Mouse (Mus musculus): ENCODE results near the gene Tesc. TPM values are rescaled to one million over a fixed set of nuclear protein-coding genes. Genes with fewer than 3 reads are reported as not detected.

Tesc gene
- polyA plus RNA-seq, 1 experiment from 2014 or later = 3.3 TPM

DNA sequence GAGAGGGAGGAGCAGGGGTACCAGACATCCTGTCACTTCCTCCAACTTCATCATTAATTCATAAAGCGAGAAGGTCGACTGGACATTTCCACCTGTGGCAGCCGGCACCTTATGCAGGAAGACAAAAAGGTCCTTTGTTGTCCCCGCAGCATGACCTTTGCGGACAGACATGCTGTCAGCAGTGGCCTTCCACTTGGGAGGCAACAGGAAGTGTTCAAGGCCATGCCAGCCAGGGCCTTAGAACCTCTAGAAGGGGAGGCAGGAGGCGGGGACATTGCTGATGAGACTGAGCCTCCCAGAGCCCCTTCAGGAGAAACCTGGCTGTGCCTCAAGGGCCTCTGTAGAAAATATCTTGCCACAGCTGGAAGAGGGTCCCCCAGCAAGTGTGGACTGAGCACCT is 6.2 kb downstream of the Tesc start:
- Histone ChIP-seq H3K9ac (no peak overlapping the region), H3K27me3 (replicated peaks) (peaks cover 9% of the 10 kb centered on the region), H3K4me1 (replicated peaks) (peaks cover 13% of the 10 kb centered on the region), H3K4me3 (replicated peaks) (no peak overlapping the region), H3K9me3 (no peaks in the 10 kb centered on the region), H3K27ac (no peak overlapping the region), H3K36me3 (no peaks in the 10 kb centered on the region), H3K4me2 (replicated peaks) (no peak overlapping the region)
- WGBS = 50% methylated on average over 6 of the region's 6 CpGs
- no peak for ATAC-seq

DNA sequence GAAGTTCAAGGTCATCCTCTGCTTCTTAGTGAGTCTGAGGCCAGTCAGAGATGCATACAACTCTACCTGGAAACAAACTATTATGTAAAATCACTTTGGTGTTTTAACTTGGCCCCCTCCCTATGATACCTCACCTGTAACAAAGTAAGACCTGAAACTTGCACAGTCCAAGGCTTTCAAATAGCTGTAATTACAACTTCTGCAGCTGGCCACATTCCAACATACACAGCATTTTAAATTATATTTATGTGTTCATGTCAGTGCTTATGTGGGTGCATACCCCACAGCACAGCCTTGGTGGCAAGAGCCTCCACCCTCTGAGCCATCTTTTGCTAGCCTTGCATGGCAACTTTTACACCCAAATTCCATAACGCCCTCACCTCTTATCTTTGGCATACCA is 7.1 kb downstream of the Tesc start:
- Histone ChIP-seq H3K4me2 (replicated peaks) (no peak overlapping the region), H3K9me3 (no peaks in the 10 kb centered on the region), H3K36me3 (no peaks in the 10 kb centered on the region), H3K27ac (no peak overlapping the region), H3K9ac (no peak overlapping the region), H3K27me3 (replicated peaks) (no peaks in the 10 kb centered on the region; the same call in 1 of the 2 replicates), H3K4me1 (replicated peaks) (0 out of 2 replicates have a peak, but pooled peaks cover 6% of the 10 kb centered on the region), H3K4me3 (replicated peaks) (no peak overlapping the region)
- no peak for ATAC-seq
- 85% methylated on average over 1 of the region's 1 CpGs for WGBS

DNA sequence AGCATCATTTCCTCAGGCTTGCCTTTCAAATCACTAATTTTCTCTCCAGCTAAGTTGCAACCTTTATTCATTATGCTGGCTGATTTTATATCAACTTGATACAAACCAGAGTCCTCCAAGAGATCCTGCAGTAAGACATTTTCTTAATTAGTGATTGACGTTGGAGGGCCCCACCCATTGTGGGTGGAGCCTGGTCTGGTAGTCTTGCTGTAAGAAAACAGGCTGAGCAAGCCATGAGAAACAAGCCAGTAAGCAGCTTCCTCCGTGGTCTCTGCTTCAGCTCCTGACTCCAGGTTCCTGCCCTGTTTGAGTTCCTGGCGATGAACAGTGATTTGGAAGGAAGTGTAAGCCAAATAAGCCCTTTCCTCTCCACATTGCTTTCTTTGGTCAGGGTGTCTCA is 8.2 kb downstream of the Tesc start:
- no peak overlapping the region for H3K27ac ChIP-seq
- 51% methylated on average over 3 of the region's 3 CpGs for WGBS
- no peaks in the 10 kb centered on the region for H3K9me3 ChIP-seq
- H3K4me1 ChIP-seq (replicated peaks) = 0 out of 2 replicates have a peak, but pooled peaks cover 6% of the 10 kb centered on the region
- H3K36me3 ChIP-seq = no peaks in the 10 kb centered on the region
- no peaks in the 10 kb centered on the region for H3K27me3 ChIP-seq (replicated peaks)
- H3K4me3 ChIP-seq (replicated peaks) = no peak overlapping the region
- no peak for ATAC-seq
- H3K4me2 ChIP-seq (replicated peaks) = no peak overlapping the region
- H3K9ac ChIP-seq = no peak overlapping the region

DNA sequence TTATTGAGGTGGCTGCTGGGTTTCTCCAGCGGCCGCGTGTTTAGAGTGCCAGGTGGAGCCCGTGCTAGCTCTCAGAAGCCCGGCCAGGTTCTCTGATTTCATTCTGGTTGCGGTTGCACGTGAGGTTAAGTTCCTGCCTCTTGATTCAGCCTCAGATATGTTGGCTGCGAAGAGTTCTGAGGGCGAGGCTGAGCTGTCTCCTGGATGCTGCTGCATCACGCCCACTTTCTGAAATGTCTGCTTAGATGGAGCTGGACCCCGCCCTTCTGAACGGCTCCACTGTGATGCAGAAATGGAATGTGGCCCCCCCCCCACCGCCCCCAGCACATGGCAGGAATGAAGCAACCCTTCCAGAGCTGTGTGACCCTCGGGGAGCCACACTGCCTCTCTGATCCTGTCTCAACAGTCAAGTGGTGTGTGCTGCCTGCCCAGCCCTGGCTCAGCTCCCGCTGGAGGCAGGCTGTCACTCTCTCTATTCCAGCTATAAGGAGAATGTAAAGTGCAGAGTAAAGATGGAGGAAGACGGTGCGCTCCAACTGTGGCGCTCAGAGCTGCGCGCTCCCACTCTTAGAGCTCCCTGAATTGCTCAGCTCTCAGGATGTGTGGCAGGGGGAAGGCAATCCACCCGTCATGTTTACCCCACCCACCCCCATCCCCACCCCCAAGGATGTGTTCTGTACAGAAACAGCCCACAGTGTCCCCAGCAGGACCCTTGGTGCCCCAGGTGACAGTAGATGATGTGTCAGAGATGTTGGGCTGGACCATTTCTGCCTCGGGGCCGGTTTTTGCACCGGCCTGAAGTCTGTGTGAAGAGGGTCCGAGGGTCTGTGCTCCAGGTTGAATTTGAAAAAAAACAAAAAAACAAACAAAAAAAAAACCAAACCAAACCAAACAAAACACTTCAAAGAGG is 9.6 kb downstream of the Tesc start:
- Histone ChIP-seq H3K9ac (no peak overlapping the region), H3K4me3 (replicated peaks) (no peak overlapping the region), H3K27me3 (replicated peaks) (no peaks in the 10 kb centered on the region), H3K36me3 (no peaks in the 10 kb centered on the region), H3K9me3 (no peaks in the 10 kb centered on the region), H3K4me1 (replicated peaks) (0 out of 2 replicates have a peak, but pooled peaks cover 6% of the 10 kb centered on the region), H3K27ac (no peak overlapping the region), H3K4me2 (replicated peaks) (no peak overlapping the region)
- WGBS = 40% methylated on average over 25 of the region's 25 CpGs
- ATAC-seq = peak; percentile 39

DNA sequence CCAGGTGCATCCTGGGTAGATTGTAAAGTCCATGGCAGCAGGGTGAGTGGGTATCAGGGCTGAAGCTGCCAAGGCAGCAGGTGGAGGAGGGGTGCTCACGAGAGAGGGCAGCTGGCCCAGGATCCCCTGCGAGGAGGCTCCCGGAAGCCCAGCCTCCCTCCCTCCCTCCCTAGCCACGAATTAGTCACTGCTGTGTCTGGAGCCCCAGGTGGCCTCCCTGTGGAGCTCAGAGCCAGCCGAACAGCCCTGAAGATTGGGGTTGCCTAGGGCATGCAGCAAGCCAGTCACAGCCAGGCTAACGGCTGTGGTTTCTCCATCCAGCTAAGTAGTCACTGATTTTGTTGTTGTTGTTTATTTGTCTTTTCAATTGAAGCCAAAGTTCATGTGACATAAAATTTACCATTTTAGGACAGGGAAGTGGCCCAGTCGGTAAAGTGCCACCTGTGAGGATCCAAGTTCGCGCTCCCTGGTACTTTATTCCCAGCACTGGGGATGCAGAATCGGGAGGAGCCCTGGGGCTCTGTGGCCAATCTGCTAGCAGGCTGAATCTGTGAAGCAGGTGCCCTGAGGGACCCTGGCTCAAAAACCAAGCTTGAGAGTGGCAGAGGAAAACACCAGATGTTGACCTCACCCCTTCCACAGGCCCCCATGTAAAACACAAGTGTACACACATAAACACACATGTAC is 10.4 kb downstream of the Tesc start:
- H3K27ac ChIP-seq = no peak overlapping the region
- H3K4me2 ChIP-seq (replicated peaks) = no peak overlapping the region
- no peaks in the 10 kb centered on the region for H3K36me3 ChIP-seq
- WGBS = 13% methylated on average over 10 of the region's 10 CpGs
- no peaks in the 10 kb centered on the region for H3K27me3 ChIP-seq (replicated peaks)
- H3K4me1 ChIP-seq (replicated peaks) = 0 out of 2 replicates have a peak, but pooled peaks cover 6% of the 10 kb centered on the region
- peak; percentile 85 for ATAC-seq
- H3K9ac ChIP-seq = no peak overlapping the region
- no peak overlapping the region for H3K4me3 ChIP-seq (replicated peaks)
- H3K9me3 ChIP-seq = no peaks in the 10 kb centered on the region

DNA sequence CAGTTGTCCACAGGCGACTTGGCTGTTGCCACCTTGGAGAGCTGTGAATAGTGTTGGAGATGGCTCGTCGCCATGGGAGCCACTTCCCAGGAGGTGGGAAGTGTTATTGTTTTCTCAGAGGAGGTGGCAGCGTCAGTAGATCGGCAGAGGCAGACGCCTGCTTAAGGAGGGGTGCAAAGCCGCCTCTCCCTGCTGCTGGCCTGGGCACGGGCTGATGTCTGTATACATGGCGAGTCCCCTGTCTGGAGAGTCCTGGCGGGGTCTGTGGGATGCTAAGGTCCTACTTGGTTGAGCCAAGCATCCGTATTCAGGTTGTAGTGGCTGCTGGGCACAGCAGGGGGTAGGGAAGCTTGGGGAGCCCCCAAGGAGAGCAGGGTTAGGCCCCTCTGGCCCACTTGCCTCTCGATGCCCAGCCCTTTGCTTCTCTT is 11.7 kb downstream of the Tesc start:
- Histone ChIP-seq H3K36me3 (no peaks in the 10 kb centered on the region), H3K27ac (no peak overlapping the region), H3K9ac (no peak overlapping the region), H3K9me3 (no peaks in the 10 kb centered on the region), H3K4me2 (replicated peaks) (no peak overlapping the region), H3K4me3 (replicated peaks) (no peak overlapping the region), H3K27me3 (replicated peaks) (no peaks in the 10 kb centered on the region), H3K4me1 (replicated peaks) (0 out of 2 replicates have a peak, but pooled peaks cover 6% of the 10 kb centered on the region)
- no peak for ATAC-seq
- 40% methylated on average over 12 of the region's 12 CpGs for WGBS

DNA sequence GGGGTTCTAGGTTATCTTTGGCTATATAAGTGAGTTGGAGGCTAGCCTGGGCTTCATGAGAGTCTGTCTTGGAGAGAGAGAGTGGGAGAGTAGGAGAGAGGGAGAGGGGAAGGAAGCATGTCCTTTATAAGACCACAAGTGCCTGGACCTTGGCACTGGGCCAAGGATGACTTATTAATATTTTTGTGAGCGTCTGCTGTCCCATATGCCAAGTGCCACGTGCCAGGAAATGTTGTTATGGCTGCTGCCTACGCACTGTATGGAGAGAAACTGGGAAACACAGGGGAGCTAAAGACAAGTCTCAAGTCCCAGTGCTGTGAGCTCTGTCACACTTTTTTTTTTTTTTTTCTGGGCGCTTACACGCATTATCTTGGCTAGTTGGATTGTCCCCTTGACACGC is 15.1 kb downstream of the Tesc start:
- H3K9me3 ChIP-seq = no peaks in the 10 kb centered on the region
- H3K36me3 ChIP-seq = no peaks in the 10 kb centered on the region
- H3K4me1 ChIP-seq (replicated peaks) = 0 out of 2 replicates have a peak, but pooled peaks cover 3% of the 10 kb centered on the region
- no peaks in the 10 kb centered on the region for H3K27me3 ChIP-seq (replicated peaks)
- no peak overlapping the region for H3K4me3 ChIP-seq (replicated peaks)
- H3K4me2 ChIP-seq (replicated peaks) = no peak overlapping the region
- no peak for ATAC-seq
- no peak overlapping the region for H3K9ac ChIP-seq
- no peak overlapping the region for H3K27ac ChIP-seq
- WGBS = 77% methylated on average over 6 of the region's 6 CpGs

DNA sequence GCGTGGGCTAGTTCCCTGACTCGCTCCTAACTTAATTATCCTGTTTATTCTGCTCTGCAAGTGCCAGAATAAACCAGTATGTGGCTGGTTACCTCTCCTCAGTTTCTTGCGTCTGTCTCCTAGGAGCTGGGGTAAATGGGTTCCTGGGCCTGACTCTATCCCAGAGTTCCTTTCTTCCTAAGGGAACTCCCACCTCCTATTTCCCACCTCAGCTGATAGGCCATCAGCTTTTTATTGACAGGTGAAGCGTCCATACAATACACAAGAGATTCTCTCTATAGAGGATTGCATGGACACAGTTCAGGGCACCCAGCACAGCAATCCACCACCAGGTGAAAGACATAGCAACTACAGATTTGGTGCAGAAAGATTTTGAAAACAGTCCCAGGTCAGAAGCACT is 16.2 kb downstream of the Tesc start:
- Histone ChIP-seq H3K9me3 (no peaks in the 10 kb centered on the region), H3K4me3 (replicated peaks) (no peak overlapping the region), H3K27ac (no peak overlapping the region), H3K4me1 (replicated peaks) (no peaks in the 10 kb centered on the region), H3K4me2 (replicated peaks) (no peak overlapping the region), H3K36me3 (no peaks in the 10 kb centered on the region), H3K27me3 (replicated peaks) (no peaks in the 10 kb centered on the region), H3K9ac (no peak overlapping the region)
- 88% methylated on average over 4 of the region's 4 CpGs for WGBS
- ATAC-seq = no peak

DNA sequence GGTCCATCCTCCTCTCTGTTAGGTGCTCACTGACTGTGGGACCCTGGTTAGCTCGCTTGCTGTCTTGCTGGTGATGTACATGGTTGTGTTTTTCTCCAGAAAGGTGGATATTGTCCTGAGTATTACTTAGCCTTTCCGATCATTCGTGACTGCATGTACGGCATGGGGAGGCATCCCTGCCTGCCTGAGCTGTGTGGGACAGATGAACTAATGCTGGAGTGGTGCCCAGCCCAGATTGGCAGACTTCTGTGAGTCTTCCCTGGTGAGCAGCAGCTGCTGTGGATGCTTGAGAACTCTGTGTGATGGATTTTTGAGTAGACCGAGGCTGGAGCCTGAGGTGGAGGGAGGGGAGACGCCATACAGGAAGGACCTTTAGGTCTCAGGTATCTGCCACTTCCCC is 17.4 kb downstream of the Tesc start:
- 93% methylated on average over 6 of the region's 6 CpGs for WGBS
- Histone ChIP-seq H3K36me3 (no peaks in the 10 kb centered on the region), H3K4me1 (replicated peaks) (no peaks in the 10 kb centered on the region), H3K4me3 (replicated peaks) (no peak overlapping the region), H3K27me3 (replicated peaks) (no peaks in the 10 kb centered on the region), H3K9ac (no peak overlapping the region), H3K9me3 (no peaks in the 10 kb centered on the region), H3K27ac (no peak overlapping the region), H3K4me2 (replicated peaks) (no peak overlapping the region)
- ATAC-seq = no peak

DNA sequence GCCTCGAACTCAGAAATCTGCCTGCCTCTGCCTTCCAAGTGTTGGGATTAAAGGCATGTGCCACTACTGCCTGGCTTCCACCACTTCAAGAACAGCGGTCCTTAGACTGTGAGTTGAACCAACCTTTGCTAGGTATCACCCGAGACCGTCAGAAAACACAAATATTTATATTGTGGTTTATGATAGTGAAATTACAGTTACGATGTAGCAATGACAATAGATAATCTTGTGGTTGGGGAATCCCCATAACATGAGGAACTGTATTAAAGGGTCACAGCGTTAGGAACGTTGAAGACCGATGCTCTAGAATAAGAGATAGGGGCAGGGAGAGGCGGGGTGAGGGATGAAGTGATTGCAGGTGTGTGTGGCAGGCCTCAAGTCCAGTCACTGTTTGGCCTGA is 17.8 kb downstream of the Tesc start:
- Histone ChIP-seq H3K27me3 (replicated peaks) (no peaks in the 10 kb centered on the region), H3K4me1 (replicated peaks) (no peaks in the 10 kb centered on the region), H3K27ac (no peak overlapping the region), H3K9ac (no peak overlapping the region), H3K4me2 (replicated peaks) (no peak overlapping the region), H3K36me3 (no peaks in the 10 kb centered on the region), H3K4me3 (replicated peaks) (no peak overlapping the region), H3K9me3 (no peaks in the 10 kb centered on the region)
- no peak for ATAC-seq
- 85% methylated on average over 9 of the region's 9 CpGs for WGBS

DNA sequence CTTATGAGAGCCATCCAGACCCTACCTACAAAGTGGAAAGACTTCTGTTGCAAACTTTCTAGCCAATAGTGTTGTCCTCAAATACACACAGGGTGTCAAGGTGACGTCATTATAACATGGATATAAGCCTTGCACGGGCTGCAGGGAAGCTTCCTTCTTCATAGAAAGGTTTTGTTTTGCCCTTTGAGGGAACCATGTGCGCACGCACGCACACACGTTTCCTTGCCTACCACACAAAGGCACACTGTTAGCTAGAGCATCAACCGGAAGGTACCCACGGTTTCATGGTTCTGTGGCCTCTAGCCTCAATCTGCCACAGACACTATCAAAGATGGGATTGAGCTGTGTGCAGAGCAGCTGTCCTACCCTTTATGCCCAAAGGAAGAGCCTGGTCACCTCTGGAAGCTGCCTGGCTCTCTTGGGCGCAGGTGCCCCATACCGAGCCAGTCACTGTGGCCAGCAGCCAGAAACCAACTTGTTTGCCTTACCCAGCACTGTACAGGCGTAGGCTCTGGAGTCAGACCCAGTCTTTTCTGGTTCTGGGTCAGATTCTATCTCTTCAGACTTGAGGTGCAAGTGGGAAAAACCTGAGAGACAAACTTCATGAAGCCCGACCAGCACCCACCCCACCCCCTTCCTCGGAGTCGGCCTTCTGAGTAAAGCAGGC is 19.7 kb downstream of the Tesc start:
- H3K4me1 ChIP-seq (replicated peaks) = no peaks in the 10 kb centered on the region
- H3K27me3 ChIP-seq (replicated peaks) = no peaks in the 10 kb centered on the region
- no peak overlapping the region for H3K4me3 ChIP-seq (replicated peaks)
- H3K9me3 ChIP-seq = no peaks in the 10 kb centered on the region
- no peak overlapping the region for H3K9ac ChIP-seq
- no peak for ATAC-seq
- WGBS = 87% methylated on average over 14 of the region's 14 CpGs
- H3K36me3 ChIP-seq = no peaks in the 10 kb centered on the region
- no peak overlapping the region for H3K27ac ChIP-seq
- H3K4me2 ChIP-seq (replicated peaks) = no peak overlapping the region

DNA sequence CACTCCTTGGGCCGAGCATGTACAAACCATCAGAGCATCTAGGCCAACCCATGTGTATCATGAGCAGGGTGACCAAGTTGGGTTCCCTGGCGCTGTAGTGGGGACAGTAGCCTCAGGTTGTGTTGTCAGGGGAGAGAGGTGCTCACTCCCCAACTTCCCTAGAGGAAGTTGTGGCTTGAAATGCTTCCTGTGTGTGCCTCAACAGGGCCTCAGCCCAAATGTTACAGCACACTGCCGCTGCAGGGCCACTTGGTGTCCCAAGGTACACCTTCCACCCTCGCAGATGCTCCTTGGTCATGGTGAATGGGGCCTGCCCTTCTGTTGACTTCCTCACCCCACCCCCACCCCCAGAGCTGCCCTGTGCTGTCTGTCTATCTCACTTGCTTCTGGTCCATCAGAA is 20.9 kb downstream of the Tesc start:
- 77% methylated on average over 4 of the region's 4 CpGs for WGBS
- Histone ChIP-seq H3K4me1 (replicated peaks) (no peaks in the 10 kb centered on the region), H3K9ac (no peak overlapping the region), H3K27ac (no peak overlapping the region), H3K4me3 (replicated peaks) (no peak overlapping the region), H3K4me2 (replicated peaks) (no peak overlapping the region), H3K27me3 (replicated peaks) (no peaks in the 10 kb centered on the region), H3K9me3 (no peaks in the 10 kb centered on the region), H3K36me3 (no peaks in the 10 kb centered on the region)
- no peak for ATAC-seq

All from intestine, embryonic 15.5 days (tissue).